Mouse (Mus musculus) E14TG2a.4 (cell line): ENCODE measurements around the gene Srsf7.

Experiments used
- CTCF ChIP-seq: conservative IDR thresholded peaks from 2 replicates; pipeline ENCODE4 v1.5.1; 2014; ENCODE audit warnings: low read length
- POU5F1 ChIP-seq: IDR thresholded peaks from 2 replicates; pipeline ENCODE4 v1.6.1; 2014; ENCODE audit warnings: low read length, borderline replicate concordance

DNA sequence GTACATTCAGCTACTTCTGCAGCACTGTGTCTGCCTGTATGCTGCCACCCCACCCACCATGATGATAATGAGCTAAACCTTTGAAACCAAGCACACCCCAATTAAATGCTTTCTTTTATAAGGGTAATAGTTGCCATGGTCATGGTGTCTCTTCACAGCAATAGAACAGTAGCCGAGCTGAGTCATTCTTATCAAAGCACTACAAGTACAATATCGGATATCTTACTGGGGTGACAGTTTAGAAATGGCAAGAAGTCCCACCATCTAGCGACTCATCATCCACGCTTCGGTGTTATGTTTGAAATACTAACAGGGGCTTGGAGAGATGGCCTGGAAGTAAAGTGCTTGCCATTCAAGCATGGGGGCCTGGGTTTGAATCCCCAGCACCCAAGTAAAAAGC is 26.7 kb upstream of the Srsf7 start:
- TF ChIP-seq CTCF (no peak), POU5F1 (no peak)
